Mouse (Mus musculus) T-helper 2 cell (primary cell): Measurements from ENCODE around the gene Zfp553.

Experiments
- in situ Hi-C: fragments of 300-600 bp; cut with MboI, MseI; formaldehyde crosslinking; loops from one replicate; pipeline ENCODE4 v1.15.1; 2025; ENCODE audit warnings: high pct_unique_total_duplicates

The Zfp553 gene

GRCm38 (mm10) chr7:127271093-127271492, 38.2 kb downstream of the Zfp553 start:
- in situ Hi-C loops: no loop called here

GRCm38 (mm10) chr7:127272566-127272965, 39.7 kb downstream of the Zfp553 start:
- in situ Hi-C loops: no loop called here

GRCm38 (mm10) chr7:127273118-127273923, 40.5 kb downstream of the Zfp553 start:
- in situ Hi-C loops: no loop called here

GRCm38 (mm10) chr7:127273925-127274789, 41.3 kb downstream of the Zfp553 start, which contains the start of gene Sephs2:
Sephs2 (minus strand) TSS chr7:127274055.
- in situ Hi-C loops: no loop called here

GRCm38 (mm10) chr7:127276519-127276961, 43.7 kb downstream of the Zfp553 start:
- in situ Hi-C loops: no loop called here

GRCm38 (mm10) chr7:127278311-127278710, 45.5 kb downstream of the Zfp553 start:
- in situ Hi-C loops: no loop called here

GRCm38 (mm10) chr7:127280092-127280491, 47.2 kb downstream of the Zfp553 start:
- in situ Hi-C loops: no loop called here

GRCm38 (mm10) chr7:127281114-127281513, 48.3 kb downstream of the Zfp553 start:
- in situ Hi-C loops: no loop called here

GRCm38 (mm10) chr7:127282190-127282589, 49.3 kb downstream of the Zfp553 start:
- in situ Hi-C loops: no loop called here

- in situ Hi-C loops: no loop called here
These were observed 52.3 kb downstream of the Zfp553 start for GRCm38 (mm10) chr7:127285154-127285553.
